Mouse (Mus musculus): ENCODE data around the gene Ppp1r3d.

- TF ChIP-seq E2F4 (IDR thresholded peaks at IDR 0.05; ENCODE audit: insufficient replicate concordance, low read depth, low read length) (no peak), ELF1 (IDR thresholded peaks at IDR 0.05; ENCODE audit: low read depth, low read length) (no peak)
Observed at GRCm38 (mm10) chr2:178433495-178433894, 19.2 kb upstream of the Ppp1r3d start.

Measured in CH12.LX (cell line).